Mouse (Mus musculus): ENCODE measurements at regions not wholly inside any gene's neighbourhood (a gene's known extent, or its start where the extent isn't known, plus 50 kb on each side); places are given as distances from the start of the nearest gene placed in this dataset.

DNA sequence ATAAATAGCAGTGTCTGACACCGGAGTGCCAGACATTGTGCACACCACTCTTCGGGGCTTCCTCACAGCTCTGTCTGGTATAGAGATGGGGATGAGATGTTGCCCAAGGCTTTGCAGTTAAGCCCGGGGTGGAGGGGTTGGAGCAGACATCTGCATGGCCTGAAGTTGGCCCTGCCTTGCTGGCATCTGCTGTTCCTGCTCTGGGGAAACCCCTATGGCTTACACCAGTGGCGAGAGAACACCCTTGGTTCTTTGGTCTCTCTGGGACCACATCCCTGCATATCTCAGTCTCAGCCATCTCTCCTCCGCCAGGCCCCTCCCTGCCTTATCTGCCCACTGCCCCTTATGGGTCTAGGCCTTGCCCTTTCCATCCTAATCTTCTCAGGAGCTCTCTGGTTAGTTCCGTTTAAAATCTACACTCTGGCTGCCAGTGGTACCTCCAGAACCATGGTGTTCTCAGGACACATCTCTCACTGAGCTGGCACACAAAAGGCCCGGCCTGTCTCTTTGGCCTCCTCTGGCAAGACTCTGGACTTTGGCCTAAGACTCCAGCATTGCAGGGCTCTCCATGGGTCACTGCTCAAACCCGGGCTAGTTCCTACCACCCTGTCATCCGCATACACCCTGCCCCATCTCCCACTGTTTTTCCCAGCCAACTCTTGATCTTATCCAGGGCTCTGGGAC, 123.3 kb upstream of the Id2 start:
- Histone ChIP-seq H3K9ac (no peak overlapping the region), H3K36me3 (replicated peaks) (no peaks in the 10 kb centered on the region), H3K4me2 (no peak overlapping the region), H3K27me3 (peaks cover 13% of the 10 kb centered on the region; the same call in 1 of the 2 replicates), H3K27ac (no peak overlapping the region), H3K4me1 (peaks cover 20% of the 10 kb centered on the region), H3K9me3 (no peaks in the 10 kb centered on the region), H3K4me3 (replicated peaks) (no peak overlapping the region)
- no peak for ATAC-seq (ENCODE audit: low FRiP score)
- WGBS = 69% methylated on average over 9 of the region's 9 CpGs

DNA sequence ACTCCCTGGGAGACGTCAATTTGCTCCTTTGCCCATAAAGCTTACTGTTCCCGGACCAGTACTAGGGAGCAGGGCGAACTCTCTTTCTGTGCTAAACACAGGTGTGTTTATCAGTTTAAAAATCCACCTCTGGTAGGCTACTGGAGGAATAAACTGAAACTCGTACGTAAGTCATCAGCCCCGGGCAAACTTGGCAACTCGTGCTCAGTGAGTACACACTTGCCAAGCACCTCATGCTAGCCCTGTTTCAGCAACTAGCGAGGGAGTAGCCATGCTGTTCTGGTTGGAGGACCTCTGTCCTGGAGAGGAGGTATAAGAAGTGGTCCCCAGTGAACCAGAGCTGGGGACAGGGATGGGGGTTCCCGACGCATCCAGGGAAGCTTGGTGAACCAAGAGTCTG, 122.6 kb upstream of the Id2 start:
- 76% methylated on average over 10 of the region's 10 CpGs for WGBS
- no peak overlapping the region for H3K4me2 ChIP-seq

DNA sequence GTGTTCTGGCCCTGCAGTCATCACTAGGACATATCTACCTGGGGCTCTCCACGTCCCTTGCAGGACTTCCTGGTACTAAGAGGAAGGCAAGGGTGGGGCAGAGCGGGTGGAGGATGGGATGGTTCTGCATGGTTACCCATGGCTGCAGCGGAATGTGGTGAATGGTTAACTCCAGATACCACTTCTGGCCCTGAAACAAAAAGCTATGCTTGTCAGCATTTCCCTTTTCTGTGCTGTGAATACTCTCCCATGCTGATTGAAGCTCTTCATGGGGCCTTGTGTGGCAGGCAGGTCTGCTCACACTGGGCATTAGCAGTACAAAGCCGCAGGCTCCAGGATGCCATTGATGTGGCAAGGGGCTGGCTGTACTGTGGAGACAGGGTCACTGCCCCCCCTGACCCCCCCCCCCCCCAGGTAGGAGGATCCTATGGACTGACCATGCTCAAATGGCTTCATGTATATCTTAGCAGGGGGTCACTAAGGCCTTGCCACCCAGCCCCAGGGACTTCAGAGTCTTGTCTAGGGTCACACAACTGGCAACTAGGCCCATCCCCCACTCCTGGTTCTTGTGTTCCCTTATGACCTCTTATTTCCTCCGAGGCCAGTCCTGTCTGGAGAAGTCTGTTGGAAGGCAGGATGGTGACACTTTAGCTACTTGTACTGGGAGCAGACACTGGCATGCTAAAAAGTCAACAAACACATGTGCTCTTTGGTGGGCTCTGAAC, 120.0 kb upstream of the Id2 start:
- H3K4me1 ChIP-seq = peaks cover 20% of the 10 kb centered on the region

More for the DNA sequence above, 122.6 kb upstream of the Id2 start:
- H3K9ac ChIP-seq = no peak overlapping the region
- ATAC-seq (ENCODE audit: low FRiP score) = no peak
- no peaks in the 10 kb centered on the region for H3K36me3 ChIP-seq (replicated peaks)
- H3K4me3 ChIP-seq (replicated peaks) = no peak overlapping the region
- no peak overlapping the region for H3K27ac ChIP-seq
- peaks cover 13% of the 10 kb centered on the region; the same call in 1 of the 2 replicates for H3K27me3 ChIP-seq
- H3K9me3 ChIP-seq = no peaks in the 10 kb centered on the region
- peaks cover 20% of the 10 kb centered on the region for H3K4me1 ChIP-seq

DNA sequence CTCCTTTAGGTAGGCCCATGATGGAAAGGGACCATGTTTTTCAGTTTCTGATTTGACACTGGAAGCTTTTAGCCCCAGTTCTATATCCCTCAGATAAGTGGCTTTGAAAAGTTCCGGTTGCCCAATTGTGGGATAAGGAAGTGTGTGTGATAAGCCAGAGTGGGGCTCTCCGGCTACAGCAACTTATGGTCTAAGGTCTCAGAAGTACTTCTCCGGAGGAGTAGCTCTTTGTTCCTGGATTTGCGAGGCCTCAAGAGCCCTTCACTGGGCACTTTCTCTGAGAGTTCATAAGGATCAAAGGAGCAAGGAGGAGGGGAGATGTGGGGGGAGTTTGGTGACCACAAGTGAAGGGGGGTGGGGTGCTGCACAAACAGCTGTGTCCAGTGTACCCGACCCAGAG, 118.3 kb upstream of the Id2 start:
- H3K9me3 ChIP-seq = no peaks in the 10 kb centered on the region
- 54% methylated on average over 5 of the region's 5 CpGs for WGBS
- H3K4me3 ChIP-seq (replicated peaks) = no peak overlapping the region
- no peaks in the 10 kb centered on the region for H3K36me3 ChIP-seq (replicated peaks)
- H3K27me3 ChIP-seq = peaks cover 13% of the 10 kb centered on the region; the same call in 1 of the 2 replicates
- H3K4me2 ChIP-seq = no peak overlapping the region
- no peak overlapping the region for H3K27ac ChIP-seq
- H3K4me1 ChIP-seq = peaks cover 13% of the 10 kb centered on the region
- ATAC-seq (ENCODE audit: low FRiP score) = no peak
- H3K9ac ChIP-seq = no peak overlapping the region

More for the DNA sequence above, 120.0 kb upstream of the Id2 start:
- Histone ChIP-seq H3K9ac (no peak overlapping the region), H3K27ac (no peak overlapping the region), H3K4me2 (no peak overlapping the region), H3K9me3 (no peaks in the 10 kb centered on the region), H3K36me3 (replicated peaks) (no peaks in the 10 kb centered on the region), H3K4me3 (replicated peaks) (no peak overlapping the region), H3K27me3 (peaks cover 13% of the 10 kb centered on the region; the same call in 1 of the 2 replicates)
- ATAC-seq (ENCODE audit: low FRiP score) = no peak
- 30% methylated on average over 5 of the region's 5 CpGs for WGBS

DNA sequence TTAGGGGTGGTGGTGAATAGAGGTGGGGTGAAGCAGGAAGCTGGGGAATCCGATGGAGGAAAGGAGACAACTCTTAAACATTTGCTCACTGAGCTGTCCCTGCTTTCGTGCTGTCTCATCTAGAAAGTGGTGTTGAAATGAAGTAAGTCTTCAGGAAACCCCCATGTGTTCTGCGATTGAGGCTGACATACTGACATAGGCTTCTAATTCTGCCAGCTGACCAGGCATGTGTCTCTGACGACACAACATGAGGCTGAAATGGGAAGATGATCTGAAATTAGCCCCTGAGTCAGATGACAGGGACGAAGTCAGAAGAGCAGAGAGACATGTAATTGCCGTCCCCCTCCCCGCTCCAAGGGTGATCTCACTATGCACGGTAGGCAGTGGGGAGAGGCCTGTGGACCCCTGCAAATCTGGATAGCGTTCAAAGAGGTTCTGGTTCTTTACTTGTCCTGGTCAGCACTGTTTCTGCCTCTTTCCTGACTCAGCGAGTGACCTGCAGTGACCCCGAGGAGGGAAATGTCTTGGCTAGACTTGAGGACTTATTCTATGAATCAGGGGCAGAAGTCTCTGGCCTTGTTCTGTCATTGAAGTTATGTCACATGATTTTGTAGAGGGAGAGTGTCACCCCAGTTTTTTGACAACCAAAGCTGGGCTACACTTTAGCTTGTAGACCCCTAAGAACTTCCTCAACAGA, 117.0 kb upstream of the Id2 start:
- Histone ChIP-seq H3K9ac (no peak overlapping the region), H3K4me1 (peaks cover 13% of the 10 kb centered on the region), H3K27ac (no peak overlapping the region), H3K27me3 (peaks cover 5% of the 10 kb centered on the region; the same call in 1 of the 2 replicates), H3K4me2 (no peak overlapping the region), H3K4me3 (replicated peaks) (no peak overlapping the region), H3K36me3 (replicated peaks) (no peaks in the 10 kb centered on the region), H3K9me3 (no peaks in the 10 kb centered on the region)
- WGBS = 85% methylated on average over 11 of the region's 11 CpGs
- no peak for ATAC-seq (ENCODE audit: low FRiP score)

DNA sequence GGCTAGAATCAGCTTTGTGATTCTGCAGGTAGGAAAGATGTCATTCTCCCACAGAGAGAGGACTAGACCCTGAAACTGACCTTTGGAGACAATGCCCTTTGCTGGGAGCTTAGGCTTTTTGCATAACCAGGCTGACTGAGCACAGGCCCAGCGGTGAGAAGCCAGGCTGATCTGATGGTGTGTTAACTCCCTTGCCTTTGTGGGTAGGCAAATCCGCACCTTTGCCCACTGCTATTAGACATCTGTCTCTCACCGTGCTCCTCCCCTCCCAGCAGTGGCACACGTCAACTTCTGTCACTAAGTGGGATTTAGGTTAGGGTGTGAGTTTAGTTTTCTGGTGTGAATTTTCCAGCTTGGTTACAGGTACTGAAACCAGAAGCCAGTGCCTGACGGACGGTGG, 114.4 kb upstream of the Id2 start:
- Histone ChIP-seq H3K4me1 (no peaks in the 10 kb centered on the region; the same call in 1 of the 2 replicates), H3K36me3 (replicated peaks) (no peaks in the 10 kb centered on the region), H3K9me3 (no peaks in the 10 kb centered on the region), H3K4me3 (replicated peaks) (no peak overlapping the region), H3K9ac (no peak overlapping the region), H3K4me2 (no peak overlapping the region), H3K27me3 (no peaks in the 10 kb centered on the region), H3K27ac (no peak overlapping the region)
- WGBS = 74% methylated on average over 6 of the region's 6 CpGs
- no peak for ATAC-seq (ENCODE audit: low FRiP score)

DNA sequence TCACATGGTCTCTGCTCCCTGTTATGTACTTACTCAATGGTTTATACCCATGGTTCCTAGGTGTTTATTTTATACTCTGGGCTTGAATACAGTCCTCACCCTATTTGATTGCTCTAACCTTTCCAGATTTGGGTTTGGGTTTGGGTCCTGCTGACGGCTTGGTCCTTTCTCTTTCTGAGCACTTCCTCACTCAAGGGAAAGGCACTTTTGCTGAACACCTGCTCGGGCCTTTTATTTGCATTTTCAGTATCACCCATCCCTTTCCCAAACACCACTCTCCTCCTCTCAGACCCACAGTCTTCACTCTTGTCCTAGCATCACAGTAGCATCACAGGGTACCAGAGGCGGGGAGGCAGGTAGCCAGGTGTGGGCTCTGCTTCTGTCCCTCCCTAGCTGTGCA, 113.7 kb upstream of the Id2 start:
- no peak overlapping the region for H3K9ac ChIP-seq
- WGBS = 96% methylated on average over 3 of the region's 3 CpGs
- H3K27me3 ChIP-seq = no peaks in the 10 kb centered on the region

DNA sequence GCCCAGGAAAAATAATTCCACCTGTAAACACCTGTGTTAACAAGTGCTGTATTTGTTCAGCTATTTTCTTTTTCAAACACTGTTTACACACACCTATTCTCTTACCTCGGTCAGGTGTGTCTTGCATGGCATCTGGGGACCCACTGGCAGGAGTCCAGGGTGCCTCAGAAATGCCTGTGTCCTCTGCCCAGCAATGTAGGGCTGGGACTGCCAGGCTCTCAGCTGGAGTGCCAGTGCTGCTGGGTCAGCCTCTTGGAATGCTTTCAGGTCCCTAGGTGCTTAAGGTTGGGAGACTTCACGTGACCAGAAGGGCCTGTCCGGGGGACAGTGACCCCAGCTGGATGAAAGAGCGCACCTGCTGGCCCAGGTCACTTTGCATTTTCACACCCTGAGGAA, 112.4 kb upstream of the Id2 start:
- H3K36me3 ChIP-seq (replicated peaks) = no peaks in the 10 kb centered on the region
- H3K27me3 ChIP-seq = no peaks in the 10 kb centered on the region
- no peak for ATAC-seq (ENCODE audit: low FRiP score)
- no peaks in the 10 kb centered on the region for H3K9me3 ChIP-seq
- H3K4me2 ChIP-seq = no peak overlapping the region
- no peak overlapping the region for H3K9ac ChIP-seq
- H3K4me1 ChIP-seq = no peaks in the 10 kb centered on the region; the same call in 1 of the 2 replicates
- WGBS = 39% methylated on average over 4 of the region's 4 CpGs
- no peak overlapping the region for H3K27ac ChIP-seq
- H3K4me3 ChIP-seq (replicated peaks) = no peak overlapping the region

More for the DNA sequence above, 113.7 kb upstream of the Id2 start:
- no peaks in the 10 kb centered on the region; the same call in 1 of the 2 replicates for H3K4me1 ChIP-seq
- no peak overlapping the region for H3K4me3 ChIP-seq (replicated peaks)
- H3K27ac ChIP-seq = no peak overlapping the region
- ATAC-seq (ENCODE audit: low FRiP score) = no peak
- no peaks in the 10 kb centered on the region for H3K9me3 ChIP-seq
- no peaks in the 10 kb centered on the region for H3K36me3 ChIP-seq (replicated peaks)
- no peak overlapping the region for H3K4me2 ChIP-seq

DNA sequence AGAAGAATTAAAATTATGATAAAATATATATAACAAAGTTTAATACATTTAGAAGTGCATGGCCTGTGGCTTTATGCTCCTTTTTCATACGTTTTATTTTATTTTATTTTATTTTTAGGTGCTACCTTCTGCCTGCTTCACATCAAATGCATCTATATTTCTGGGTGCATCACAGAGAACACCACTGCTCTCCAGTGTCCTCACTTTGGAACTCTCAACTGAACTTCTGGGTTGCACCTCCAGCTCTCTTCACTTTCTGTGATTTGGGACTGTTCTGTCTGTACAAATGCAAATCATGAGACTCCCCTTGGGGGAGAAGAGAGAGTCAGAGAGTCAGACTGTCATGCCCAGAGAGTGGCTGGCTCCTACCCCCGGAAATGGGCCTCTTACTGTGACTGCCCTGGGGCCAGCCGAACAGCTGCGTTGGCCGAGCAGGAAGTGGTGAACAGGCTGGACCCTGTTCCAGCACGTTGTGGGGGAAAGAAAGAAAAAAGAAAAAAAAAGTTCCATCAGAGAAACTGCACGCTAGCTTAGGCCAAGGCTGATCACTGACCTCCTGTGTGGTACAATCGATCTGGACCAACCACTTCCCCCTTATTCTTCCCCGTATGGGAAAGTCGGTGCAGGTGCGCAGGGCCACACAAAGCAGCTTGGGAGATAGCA, 111.9 kb upstream of the Id2 start:
- H3K4me2 ChIP-seq = no peak overlapping the region
- H3K9ac ChIP-seq = no peak overlapping the region
- no peak for ATAC-seq (ENCODE audit: low FRiP score)
- no peaks in the 10 kb centered on the region; the same call in 1 of the 2 replicates for H3K4me1 ChIP-seq
- no peaks in the 10 kb centered on the region for H3K27me3 ChIP-seq
- no peak overlapping the region for H3K4me3 ChIP-seq (replicated peaks)
- no peaks in the 10 kb centered on the region for H3K36me3 ChIP-seq (replicated peaks)
- WGBS = 48% methylated on average over 11 of the region's 11 CpGs
- H3K27ac ChIP-seq = no peak overlapping the region
- H3K9me3 ChIP-seq = no peaks in the 10 kb centered on the region

DNA sequence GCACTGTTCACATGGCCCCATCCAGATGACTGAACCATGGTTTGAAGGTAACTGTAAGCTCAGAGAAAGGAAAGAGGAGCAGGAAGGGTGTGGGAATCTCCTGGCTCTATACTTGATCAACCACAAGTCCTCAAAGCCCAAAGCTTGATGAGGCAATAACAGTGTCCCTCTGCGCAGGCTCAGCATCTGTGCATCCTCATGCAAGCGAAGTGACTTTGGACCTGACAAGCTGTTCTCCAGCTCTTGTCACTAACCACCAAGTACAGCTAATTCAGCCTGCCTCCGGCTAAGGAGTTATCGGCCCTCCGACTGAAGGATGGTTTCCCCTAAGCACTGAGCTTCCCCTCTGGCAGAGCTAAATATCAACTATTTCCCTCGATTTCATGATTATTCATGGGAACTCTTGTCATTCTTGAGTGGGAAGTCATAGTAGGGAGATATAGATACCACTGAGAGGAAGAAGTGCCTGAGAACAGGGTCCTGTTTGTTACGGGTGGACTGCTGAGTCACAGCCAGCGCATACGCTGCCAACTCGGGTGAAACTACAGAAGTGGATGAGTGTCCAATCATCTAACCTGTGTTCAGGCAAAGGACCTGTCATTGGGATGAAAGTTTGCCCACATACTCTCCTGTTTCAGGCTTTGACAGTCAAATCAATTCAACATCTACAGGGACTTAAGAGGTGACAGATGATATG, 106.6 kb upstream of the Id2 start:
- no peak overlapping the region for H3K4me3 ChIP-seq (replicated peaks)
- H3K9ac ChIP-seq = no peak overlapping the region
- WGBS = 88% methylated on average over 10 of the region's 10 CpGs
- H3K4me1 ChIP-seq = no peaks in the 10 kb centered on the region
- no peak overlapping the region for H3K27ac ChIP-seq
- no peak for ATAC-seq (ENCODE audit: low FRiP score)
- H3K36me3 ChIP-seq (replicated peaks) = no peaks in the 10 kb centered on the region
- H3K9me3 ChIP-seq = 0 out of 2 replicates have a peak, but pooled peaks cover 5% of the 10 kb centered on the region
- no peaks in the 10 kb centered on the region for H3K27me3 ChIP-seq
- H3K4me2 ChIP-seq = no peak overlapping the region

DNA sequence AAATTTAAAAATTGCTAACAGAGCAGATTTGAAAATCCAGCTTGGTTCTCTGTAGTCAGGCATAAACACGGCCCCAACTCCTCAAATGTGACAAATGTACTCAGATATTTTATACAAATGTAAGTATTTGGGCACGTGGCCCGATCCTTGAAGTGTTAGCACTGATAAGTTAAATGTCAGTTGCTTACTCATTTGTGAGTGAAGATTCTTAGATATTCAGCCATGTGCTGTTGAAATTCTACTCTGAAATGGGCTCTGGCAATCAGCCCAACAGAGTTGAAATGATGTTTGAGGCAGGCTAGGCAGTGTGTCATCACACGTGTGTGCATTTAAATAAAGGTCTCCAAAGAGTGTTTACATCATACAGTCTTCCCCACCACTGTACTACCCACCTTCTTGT, 103.2 kb upstream of the Id2 start:
- Histone ChIP-seq H3K27me3 (no peaks in the 10 kb centered on the region), H3K9me3 (0 out of 2 replicates have a peak, but pooled peaks cover 5% of the 10 kb centered on the region), H3K27ac (no peak overlapping the region), H3K4me2 (no peak overlapping the region), H3K4me1 (peaks cover 3% of the 10 kb centered on the region; the same call in 1 of the 2 replicates), H3K4me3 (replicated peaks) (no peak overlapping the region), H3K36me3 (replicated peaks) (no peaks in the 10 kb centered on the region), H3K9ac (no peak overlapping the region)
- no peak for ATAC-seq (ENCODE audit: low FRiP score)
- WGBS = 88% methylated on average over 4 of the region's 4 CpGs
